12 mouse cellular contexts compared by ENCODE assay signal in the genomic region with DNA sequence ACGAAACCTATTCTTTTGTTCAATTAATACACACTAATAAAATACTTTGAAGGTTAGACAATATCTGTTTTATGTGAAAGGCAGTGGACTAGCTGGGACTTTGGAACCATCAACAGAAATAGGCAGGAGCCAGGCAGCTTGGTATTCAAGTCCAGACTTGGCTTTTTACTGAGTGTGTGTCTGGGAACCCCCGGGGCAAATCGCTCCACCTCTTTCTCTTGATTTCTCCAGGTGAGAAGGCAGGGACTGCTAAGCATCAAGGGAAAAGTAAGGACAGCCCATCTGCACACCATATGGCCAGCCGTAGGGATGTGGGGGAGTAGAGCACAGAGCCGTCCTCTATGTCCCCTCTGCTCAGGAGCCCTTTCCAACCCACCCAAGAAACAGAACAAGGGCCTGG.
DNase-seq lines count a peak whose midpoint lies in the region; ATAC-seq and TF ChIP-seq lines count a peak whose summit lies in the region.
"Had no signal": no experiment of that assay in that cellular context is flagged by ENCODE, and none has a peak within 500 bp of the region (broad histone marks: within the 10 kb centered on the region; RNA-seq: fewer than 3 reads in every experiment).

No protein-coding gene starts in this region.

- peak; percentile 43 for ATAC-seq in intestine, embryonic 15.5 days
- ATAC-seq in intestine, postnatal 0 days = no peak
- ATAC-seq in midbrain, embryonic 13.5 days = no peak
- no peak for ATAC-seq in neural tube, embryonic 11.5 days (ENCODE audit: insufficient read depth, low FRiP score, low TSS enrichment)
- ATAC-seq: liver, embryonic 12.5 days had no signal

- no peak for DNase-seq in midbrain, embryonic 10.5 days (ENCODE audit: low spot score)
- peak; percentile 71 for DNase-seq in forelimb bud, embryonic 11.5 days (ENCODE audit: low read depth, low spot score)
- DNase-seq in neural tube, embryonic 11.5 days (ENCODE audit: low spot score) = no peak
- DNase-seq in heart, postnatal 36 days = no peak
- DNase-seq: gastrocnemius, postnatal 36 days; right cerebral cortex, postnatal 14 days had no signal

- H3K36me3 ChIP-seq in intestine, embryonic 15.5 days = no peaks in the 10 kb centered on the region
- no peaks in the 10 kb centered on the region for H3K36me3 ChIP-seq in intestine, postnatal 0 days (ENCODE audit: control insufficient read depth, insufficient read depth)
- no peaks in the 10 kb centered on the region for H3K36me3 ChIP-seq in midbrain, embryonic 10.5 days
- H3K36me3 ChIP-seq in midbrain, embryonic 13.5 days = no peaks in the 10 kb centered on the region
- no peaks in the 10 kb centered on the region for H3K36me3 ChIP-seq in neural tube, embryonic 11.5 days (ENCODE audit: control insufficient read depth, insufficient read depth, low read length)
- H3K36me3 ChIP-seq: liver, embryonic 12.5 days had no signal

- WGBS in intestine, embryonic 15.5 days = 60% methylated on average over 5 of the region's 5 CpGs
- 54% methylated on average over 5 of the region's 5 CpGs for WGBS in intestine, postnatal 0 days
- WGBS in midbrain, embryonic 10.5 days = 85% methylated on average over 5 of the region's 5 CpGs
- 84% methylated on average over 5 of the region's 5 CpGs for WGBS in midbrain, embryonic 13.5 days
- 54% methylated on average over 5 of the region's 5 CpGs for whole genome bisulfite sequencing in neural tube, embryonic 11.5 days

- no peak overlapping the region for H3K4me3 ChIP-seq in intestine, embryonic 15.5 days (replicated peaks)
- no peak overlapping the region for H3K4me3 ChIP-seq in intestine, postnatal 0 days (ENCODE audit: low read depth, low read length)
- no peak overlapping the region for H3K4me3 ChIP-seq in midbrain, embryonic 10.5 days
- no peak overlapping the region for H3K4me3 ChIP-seq in midbrain, embryonic 13.5 days (replicated peaks)
- H3K4me3 ChIP-seq in neural tube, embryonic 11.5 days (ENCODE audit: low read depth, low read length) = no peak overlapping the region
- H3K4me3 ChIP-seq: liver, embryonic 12.5 days; megakaryocyte, embryonic 14.5 days had no signal

- H3K4me1 ChIP-seq in intestine, embryonic 15.5 days (replicated peaks) = 0 out of 2 replicates have a peak, but pooled peaks cover 4% of the 10 kb centered on the region
- H3K4me1 ChIP-seq in intestine, postnatal 0 days (replicated peaks; ENCODE audit: control insufficient read depth, insufficient read depth, low read length) = peaks cover 3% of the 10 kb centered on the region; the same call in 1 of the 2 replicates
- peaks cover 31% of the 10 kb centered on the region for H3K4me1 ChIP-seq in midbrain, embryonic 10.5 days
- peaks cover 30% of the 10 kb centered on the region for H3K4me1 ChIP-seq in midbrain, embryonic 13.5 days (replicated peaks)
- peaks cover 28% of the 10 kb centered on the region for H3K4me1 ChIP-seq in neural tube, embryonic 11.5 days (ENCODE audit: control insufficient read depth, insufficient read depth, low read length)
- H3K4me1 ChIP-seq: liver, embryonic 12.5 days; megakaryocyte, embryonic 14.5 days had no signal

- no peaks in the 10 kb centered on the region for H3K9me3 ChIP-seq in intestine, embryonic 15.5 days
- no peaks in the 10 kb centered on the region for H3K9me3 ChIP-seq in intestine, postnatal 0 days (ENCODE audit: control insufficient read depth)
- no peaks in the 10 kb centered on the region for H3K9me3 ChIP-seq in midbrain, embryonic 10.5 days (replicated peaks)
- no peaks in the 10 kb centered on the region for H3K9me3 ChIP-seq in midbrain, embryonic 13.5 days
- H3K9me3 ChIP-seq in neural tube, embryonic 11.5 days (ENCODE audit: control insufficient read depth, low read length) = no peaks in the 10 kb centered on the region
- H3K9me3 ChIP-seq: liver, embryonic 12.5 days; megakaryocyte, embryonic 14.5 days had no signal

- no peak for TF ChIP-seq CTCF in intestine, postnatal 0 days (IDR thresholded peaks at IDR 0.05; ENCODE audit: low read depth)

- H3K27me3 ChIP-seq in intestine, embryonic 15.5 days (replicated peaks) = no peaks in the 10 kb centered on the region
- no peaks in the 10 kb centered on the region for H3K27me3 ChIP-seq in intestine, postnatal 0 days (replicated peaks; ENCODE audit: control insufficient read depth, insufficient read depth, low read length)
- no peaks in the 10 kb centered on the region for H3K27me3 ChIP-seq in midbrain, embryonic 10.5 days (ENCODE audit: low read depth, poor library complexity, severe bottlenecking)
- no peaks in the 10 kb centered on the region for H3K27me3 ChIP-seq in midbrain, embryonic 13.5 days
- H3K27me3 ChIP-seq in neural tube, embryonic 11.5 days (ENCODE audit: control insufficient read depth, insufficient read depth, low read length) = no peaks in the 10 kb centered on the region
- H3K27me3 ChIP-seq: liver, embryonic 12.5 days had no signal

- no peak overlapping the region for H3K4me2 ChIP-seq in intestine, embryonic 15.5 days (replicated peaks)
- no peak overlapping the region for H3K4me2 ChIP-seq in intestine, postnatal 0 days (replicated peaks; ENCODE audit: low read depth)
- H3K4me2 ChIP-seq in midbrain, embryonic 13.5 days (replicated peaks) = no peak overlapping the region
- H3K4me2 ChIP-seq in neural tube, embryonic 11.5 days (ENCODE audit: low read depth) = no peak overlapping the region
- H3K4me2 ChIP-seq: liver, embryonic 12.5 days had no signal

- intact Hi-C loops in heart, postnatal 36 days (cut with DNase I) = no loop called here

- H3K27ac ChIP-seq in intestine, embryonic 15.5 days = no peak overlapping the region
- H3K27ac ChIP-seq in intestine, postnatal 0 days (ENCODE audit: low read depth, low read length) = no peak overlapping the region
- 0 out of 2 replicates have a peak overlapping the region, but pooled peaks have one; percentile 13 for H3K27ac ChIP-seq in midbrain, embryonic 10.5 days (replicated peaks)
- H3K27ac ChIP-seq in midbrain, embryonic 13.5 days = no peak overlapping the region
- peak overlapping the region; percentile 24; the same call in 1 of the 2 replicates for H3K27ac ChIP-seq in neural tube, embryonic 11.5 days (ENCODE audit: low read depth, low read length)
- H3K27ac ChIP-seq: kidney, postnatal 0 days; liver, embryonic 12.5 days had no signal

- H3K9ac ChIP-seq in intestine, embryonic 15.5 days = no peak overlapping the region
- no peak overlapping the region for H3K9ac ChIP-seq in intestine, postnatal 0 days (ENCODE audit: low read depth, low read length)
- H3K9ac ChIP-seq in midbrain, embryonic 13.5 days (replicated peaks) = no peak overlapping the region
- no peak overlapping the region for H3K9ac ChIP-seq in neural tube, embryonic 11.5 days (ENCODE audit: low read length)
- H3K9ac ChIP-seq: liver, embryonic 12.5 days had no signal

Comparison
In these comparisons a context has a peak if more than half of its experiments do, and no peak if none do; other contexts are left out.
1. H3K27ac ChIP-seq: peak in midbrain, embryonic 10.5 days (single experiment) and neural tube, embryonic 11.5 days (single experiment); none in intestine, embryonic 15.5 days (single experiment), intestine, postnatal 0 days (single experiment) and midbrain, embryonic 13.5 days (single experiment).